Mouse (Mus musculus): Measurements from ENCODE around the gene Tnfrsf25. TPM values are rescaled to one million over a fixed set of nuclear protein-coding genes. Genes with fewer than 3 reads are reported as not detected.

Gene Tnfrsf25
- 0.86 and 1.1 TPM in 2 replicates for polyA plus RNA-seq (2016; fragmentation: Nextera tagmentation; extraction: Ambion mirVana)

- WGBS = 2% methylated on average over 30 of the region's 30 CpGs
- Histone ChIP-seq H3K9ac (peak within 1 kb of the TSS; percentile 41), H3K4me3 (peak within 1 kb of the TSS; percentile 27), H3K27ac (ENCODE audit: poor library complexity, severe bottlenecking) (no peak within 1 kb of the TSS), H3K9me3 (replicated peaks) (no peaks in the 10 kb centered on the region), H3K27me3 (replicated peaks) (peaks cover 85% of the 10 kb centered on the region), H3K4me1 (replicated peaks) (peaks cover 33% of the 10 kb centered on the region), H3K36me3 (peaks cover 36% of the 10 kb centered on the region), H3K4me2 (peak within 1 kb of the TSS; percentile 60)
- ATAC-seq (ENCODE audit: insufficient number of reproducible peaks, low FRiP score) = peak; percentile 34
Measured at GRCm38 (mm10) chr4:152115921-152116612, at the start of gene Tnfrsf25. Tnfrsf25 (plus strand) TSS chr4:152115934.

- Histone ChIP-seq H3K4me1 (replicated peaks) (peaks cover 6% of the 10 kb centered on the region), H3K4me3 (no peak overlapping the region), H3K9ac (no peak overlapping the region), H3K27ac (ENCODE audit: poor library complexity, severe bottlenecking) (no peak overlapping the region), H3K36me3 (peaks cover 8% of the 10 kb centered on the region), H3K27me3 (replicated peaks) (0 out of 2 replicates have a peak, but pooled peaks cover 5% of the 10 kb centered on the region), H3K4me2 (no peak overlapping the region), H3K9me3 (replicated peaks) (no peaks in the 10 kb centered on the region)
- peak; percentile 22; the same call in 1 of the 2 replicates for ATAC-seq (ENCODE audit: insufficient number of reproducible peaks, low FRiP score)
Measured at GRCm38 (mm10) chr4:152067280-152067679, 48.5 kb upstream of the Tnfrsf25 start.

DNA sequence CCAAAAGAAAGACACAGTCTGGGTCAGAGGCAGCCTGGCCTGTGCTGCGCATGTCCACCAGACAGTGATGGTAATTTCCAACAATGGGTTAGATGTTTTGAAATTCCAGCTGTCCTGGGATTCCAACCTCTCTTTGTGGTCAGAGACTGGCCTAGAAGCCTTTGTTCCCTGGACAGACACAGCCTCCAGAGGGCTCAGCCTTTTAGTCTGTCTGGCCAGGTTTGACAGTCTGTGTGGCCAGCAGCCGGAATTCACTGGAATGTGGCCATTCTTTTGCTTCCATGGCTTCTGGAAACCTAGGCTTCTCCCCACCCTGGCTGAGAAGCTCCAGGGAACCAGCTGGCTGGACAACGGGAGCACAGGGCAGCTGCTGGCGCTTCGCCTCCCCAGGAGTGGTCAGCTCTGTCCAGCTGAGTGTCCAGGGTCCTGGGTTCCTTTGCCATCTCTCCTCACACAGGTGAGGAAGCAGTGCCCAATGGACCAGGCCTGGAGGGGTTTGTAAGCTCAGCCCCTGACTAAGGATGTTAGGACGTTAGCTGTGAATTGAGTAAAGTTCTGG is 47.5 kb upstream of the Tnfrsf25 start:
- Histone ChIP-seq H3K4me3 (no peak overlapping the region), H3K9ac (no peak overlapping the region), H3K36me3 (peaks cover 3% of the 10 kb centered on the region; the same call in 1 of the 2 replicates), H3K4me2 (no peak overlapping the region), H3K4me1 (replicated peaks) (peaks cover 13% of the 10 kb centered on the region), H3K27me3 (replicated peaks) (0 out of 2 replicates have a peak, but pooled peaks cover 5% of the 10 kb centered on the region), H3K9me3 (replicated peaks) (no peaks in the 10 kb centered on the region), H3K27ac (ENCODE audit: poor library complexity, severe bottlenecking) (no peak overlapping the region)
- WGBS = 81% methylated on average over 6 of the region's 6 CpGs
- ATAC-seq (ENCODE audit: insufficient number of reproducible peaks, low FRiP score) = no peak

GRCm38 (mm10) chr4:152069245-152069644 is 46.5 kb upstream of the Tnfrsf25 start:
- H3K27me3 ChIP-seq (replicated peaks) = 0 out of 2 replicates have a peak, but pooled peaks cover 5% of the 10 kb centered on the region
- H3K4me1 ChIP-seq (replicated peaks) = peaks cover 13% of the 10 kb centered on the region
- H3K9ac ChIP-seq = no peak overlapping the region
- peaks cover under 1% of the 10 kb centered on the region; the same call in 1 of the 2 replicates for H3K36me3 ChIP-seq
- no peak overlapping the region for H3K27ac ChIP-seq (ENCODE audit: poor library complexity, severe bottlenecking)
- H3K4me3 ChIP-seq = no peak overlapping the region
- no peak for ATAC-seq (ENCODE audit: insufficient number of reproducible peaks, low FRiP score)
- no peak overlapping the region for H3K4me2 ChIP-seq
- H3K9me3 ChIP-seq (replicated peaks) = no peaks in the 10 kb centered on the region
- 77% methylated on average over 3 of the region's 3 CpGs for WGBS

DNA sequence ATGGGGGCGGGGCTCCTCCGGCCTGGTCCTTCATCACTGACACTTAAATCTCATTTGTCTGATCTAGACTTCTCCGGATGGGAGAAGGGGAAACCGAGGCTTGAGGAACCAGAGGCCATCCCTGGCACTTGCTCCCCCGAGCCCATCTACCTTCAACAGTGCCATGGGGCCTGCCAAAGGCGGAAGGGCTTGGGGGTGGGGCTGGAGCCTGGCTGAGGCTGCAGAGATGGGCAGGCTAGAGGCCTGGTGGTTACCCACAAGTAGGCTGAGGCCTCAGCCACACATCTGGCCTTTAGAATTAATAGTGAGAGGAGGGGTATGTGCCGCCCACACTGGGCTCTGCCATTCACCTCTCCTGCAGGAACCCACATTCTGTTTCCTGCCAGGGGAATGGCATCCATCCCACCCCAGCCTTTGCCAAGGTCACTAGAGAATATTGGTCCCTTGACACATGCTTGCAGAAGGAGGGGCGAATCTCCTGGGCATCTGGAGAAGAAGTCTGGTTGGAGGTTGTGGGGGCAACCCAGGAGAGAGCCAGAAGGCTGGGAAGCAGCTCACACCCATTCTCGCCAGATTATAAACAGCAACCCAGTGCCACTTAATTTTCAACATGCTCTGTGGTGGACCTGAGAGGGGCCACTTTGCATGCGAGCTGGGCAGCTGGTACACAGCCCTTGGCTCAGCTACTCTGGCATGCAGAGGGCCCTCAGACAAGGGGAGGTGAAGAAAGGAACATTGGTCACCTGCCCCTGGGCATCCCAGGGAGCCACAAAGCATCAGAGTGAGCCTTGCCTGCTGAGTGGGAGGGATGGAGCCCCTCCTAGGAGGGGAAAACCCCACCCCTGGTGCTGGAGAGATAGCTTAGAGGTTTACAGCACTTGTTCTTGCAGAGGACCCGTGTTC is 45.0 kb upstream of the Tnfrsf25 start:
- H3K9ac ChIP-seq = no peak overlapping the region
- no peak overlapping the region for H3K4me3 ChIP-seq
- no peak overlapping the region for H3K27ac ChIP-seq (ENCODE audit: poor library complexity, severe bottlenecking)
- WGBS = 70% methylated on average over 11 of the region's 11 CpGs
- H3K27me3 ChIP-seq (replicated peaks) = 0 out of 2 replicates have a peak, but pooled peaks cover 5% of the 10 kb centered on the region
- no peak for ATAC-seq (ENCODE audit: insufficient number of reproducible peaks, low FRiP score)
- H3K4me2 ChIP-seq = no peak overlapping the region
- no peaks in the 10 kb centered on the region for H3K36me3 ChIP-seq
- no peaks in the 10 kb centered on the region for H3K9me3 ChIP-seq (replicated peaks)
- H3K4me1 ChIP-seq (replicated peaks) = peaks cover 15% of the 10 kb centered on the region

- Histone ChIP-seq H3K4me2 (no peak within 1 kb of the TSS), H3K4me1 (replicated peaks) (peaks cover 20% of the 10 kb centered on the region), H3K9ac (0 out of 2 replicates have a peak within 1 kb of the TSS, but pooled peaks have one; percentile 15), H3K27me3 (replicated peaks) (0 out of 2 replicates have a peak, but pooled peaks cover 5% of the 10 kb centered on the region), H3K9me3 (replicated peaks) (no peaks in the 10 kb centered on the region), H3K27ac (ENCODE audit: poor library complexity, severe bottlenecking) (no peak within 1 kb of the TSS), H3K4me3 (no peak within 1 kb of the TSS), H3K36me3 (no peaks in the 10 kb centered on the region)
- WGBS = 56% methylated on average over 10 of the region's 10 CpGs
- no peak for ATAC-seq (ENCODE audit: insufficient number of reproducible peaks, low FRiP score)
Measured at GRCm38 (mm10) chr4:152072121-152072601, 43.6 kb upstream of the Tnfrsf25 start, which contains the start of gene Plekhg5. Plekhg5 (plus strand) TSS chr4:152072498.

- Histone ChIP-seq H3K4me1 (replicated peaks) (peaks cover 20% of the 10 kb centered on the region), H3K9me3 (replicated peaks) (no peaks in the 10 kb centered on the region), H3K27me3 (replicated peaks) (0 out of 2 replicates have a peak, but pooled peaks cover under 1% of the 10 kb centered on the region), H3K27ac (ENCODE audit: poor library complexity, severe bottlenecking) (no peak overlapping the region), H3K36me3 (no peaks in the 10 kb centered on the region), H3K9ac (0 out of 2 replicates have a peak overlapping the region, but pooled peaks have one; percentile 15), H3K4me2 (no peak overlapping the region), H3K4me3 (no peak overlapping the region)
- no peak for ATAC-seq (ENCODE audit: insufficient number of reproducible peaks, low FRiP score)
- 67% methylated on average over 10 of the region's 10 CpGs for WGBS
Measured at GRCm38 (mm10) chr4:152072655-152073054, 43.1 kb upstream of the Tnfrsf25 start.

- Histone ChIP-seq H3K9ac (no peak overlapping the region), H3K27ac (ENCODE audit: poor library complexity, severe bottlenecking) (no peak overlapping the region), H3K27me3 (replicated peaks) (no peaks in the 10 kb centered on the region), H3K36me3 (no peaks in the 10 kb centered on the region), H3K9me3 (replicated peaks) (no peaks in the 10 kb centered on the region), H3K4me2 (no peak overlapping the region), H3K4me3 (no peak overlapping the region), H3K4me1 (replicated peaks) (peaks cover 20% of the 10 kb centered on the region)
- 84% methylated on average over 6 of the region's 6 CpGs for WGBS
- ATAC-seq (ENCODE audit: insufficient number of reproducible peaks, low FRiP score) = no peak
Measured at GRCm38 (mm10) chr4:152073715-152074114, 42.0 kb upstream of the Tnfrsf25 start.

GRCm38 (mm10) chr4:152074548-152074947 is 41.2 kb upstream of the Tnfrsf25 start:
- Histone ChIP-seq H3K4me3 (no peak overlapping the region), H3K9ac (no peak overlapping the region), H3K36me3 (no peaks in the 10 kb centered on the region), H3K9me3 (replicated peaks) (no peaks in the 10 kb centered on the region), H3K4me1 (replicated peaks) (peaks cover 20% of the 10 kb centered on the region), H3K4me2 (no peak overlapping the region), H3K27ac (ENCODE audit: poor library complexity, severe bottlenecking) (no peak overlapping the region), H3K27me3 (replicated peaks) (no peaks in the 10 kb centered on the region)
- ATAC-seq (ENCODE audit: insufficient number of reproducible peaks, low FRiP score) = no peak
- 78% methylated on average over 9 of the region's 9 CpGs for WGBS

- H3K4me3 ChIP-seq = no peak overlapping the region
- H3K9me3 ChIP-seq (replicated peaks) = no peaks in the 10 kb centered on the region
- ATAC-seq (ENCODE audit: insufficient number of reproducible peaks, low FRiP score) = no peak
- no peaks in the 10 kb centered on the region for H3K27me3 ChIP-seq (replicated peaks)
- no peaks in the 10 kb centered on the region for H3K36me3 ChIP-seq
- no peak overlapping the region for H3K27ac ChIP-seq (ENCODE audit: poor library complexity, severe bottlenecking)
- 85% methylated on average over 9 of the region's 9 CpGs for WGBS
- peaks cover 14% of the 10 kb centered on the region for H3K4me1 ChIP-seq (replicated peaks)
- no peak overlapping the region for H3K4me2 ChIP-seq
- no peak overlapping the region for H3K9ac ChIP-seq
Measured at GRCm38 (mm10) chr4:152077191-152077590, 38.5 kb upstream of the Tnfrsf25 start.
